Mouse (Mus musculus) ovary, postnatal 10 days (tissue): ENCODE data around the gene Tgif2.
"Not testable (repeated sequence)": the region's sequence is repeated elsewhere in the genome, so short reads cannot be mapped to it uniquely, and the experiment has no call there.

Source experiments
- DNase-seq: peaks from one replicate; pipeline ENCODE4 v3.0.0; 2022; ENCODE audit warnings: low spot score

Gene Tgif2

DNA sequence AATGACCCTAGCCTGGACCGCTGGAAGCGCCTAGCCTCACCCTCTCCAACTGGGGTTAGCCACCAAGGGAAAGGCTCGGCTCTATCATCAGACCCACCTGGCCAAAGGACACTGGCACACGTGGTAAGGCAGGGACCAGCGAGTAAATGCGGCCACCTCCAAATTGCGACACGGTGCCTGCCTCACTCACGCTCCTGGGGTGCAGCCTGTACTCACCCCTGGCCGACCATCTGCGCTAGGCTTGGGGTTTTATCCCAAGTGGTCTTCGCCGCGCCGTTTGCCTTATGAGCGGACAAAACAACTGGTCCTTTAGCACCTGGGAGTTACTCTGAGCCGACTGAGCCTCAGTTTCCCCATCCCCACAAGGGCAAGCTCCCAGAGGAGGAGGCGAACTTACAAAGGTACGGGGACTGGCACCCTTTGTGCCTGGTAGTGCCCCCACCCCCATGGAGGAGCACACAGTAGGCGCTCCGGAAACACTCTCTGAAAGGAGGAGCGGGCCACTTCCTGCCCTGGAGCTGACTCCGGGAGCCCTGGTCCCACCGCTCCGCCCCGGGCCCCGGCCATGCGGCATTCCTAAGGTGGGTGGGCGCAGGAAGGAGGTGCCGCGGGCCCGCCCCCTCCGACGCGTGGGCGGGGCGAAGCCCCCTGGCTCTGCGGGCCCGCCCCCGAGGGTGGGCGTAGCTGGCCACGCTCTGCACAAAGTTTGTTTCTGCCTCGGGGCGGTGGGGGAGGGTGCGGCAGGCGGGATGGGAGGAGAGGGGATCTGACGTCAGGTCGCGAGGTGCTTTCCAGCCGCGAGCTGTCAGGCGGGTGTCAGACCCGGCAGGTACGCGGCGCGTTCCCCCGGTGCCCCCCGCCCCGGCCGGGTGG lies at the start of gene Tgif2:
Gene Tgif2, plus strand, starts transcription at position 689 of the 873 bp plus-strand sequence.
- DNase-seq: peak; percentile 62

DNA sequence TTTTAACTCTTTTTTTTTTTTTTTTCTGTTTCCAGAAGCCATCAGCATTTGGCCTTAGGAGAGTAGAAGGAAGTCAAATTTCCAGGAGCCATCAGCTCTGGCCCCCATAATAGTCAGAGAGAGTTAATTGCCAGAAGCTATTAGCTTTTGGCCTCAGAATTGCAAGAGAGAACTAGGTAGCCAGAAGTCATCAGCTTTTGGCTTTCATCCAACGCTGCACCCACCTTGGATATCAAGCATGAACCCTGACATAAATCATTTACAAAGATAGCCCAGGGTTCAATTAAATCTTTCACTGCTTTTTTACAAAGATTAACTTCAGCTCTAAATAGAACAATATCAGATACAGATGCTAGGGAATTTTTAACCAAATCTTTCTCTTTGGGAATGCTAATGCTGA lies 41.3 kb upstream of the Tgif2 start:
- no peak for DNase-seq

DNA sequence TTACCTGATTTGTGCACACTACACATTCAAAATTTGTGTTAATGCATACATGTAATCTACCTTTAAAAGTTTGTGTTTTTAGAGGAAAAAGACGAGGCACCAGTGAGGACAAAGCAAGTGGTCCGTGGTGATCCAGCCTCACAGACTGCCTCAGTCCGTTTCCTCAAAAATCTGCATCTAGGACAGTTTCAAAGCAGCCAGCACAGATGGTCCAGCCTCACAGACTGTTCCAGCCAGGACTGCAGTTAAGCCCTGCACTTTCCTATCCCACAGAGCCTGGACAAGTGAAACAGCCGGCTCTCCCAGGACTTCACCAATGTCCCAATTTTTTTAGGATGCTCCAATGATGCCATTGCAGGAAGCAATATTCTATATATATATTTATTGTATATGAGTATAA lies 38.8 kb upstream of the Tgif2 start:
- DNase-seq: no peak

DNA sequence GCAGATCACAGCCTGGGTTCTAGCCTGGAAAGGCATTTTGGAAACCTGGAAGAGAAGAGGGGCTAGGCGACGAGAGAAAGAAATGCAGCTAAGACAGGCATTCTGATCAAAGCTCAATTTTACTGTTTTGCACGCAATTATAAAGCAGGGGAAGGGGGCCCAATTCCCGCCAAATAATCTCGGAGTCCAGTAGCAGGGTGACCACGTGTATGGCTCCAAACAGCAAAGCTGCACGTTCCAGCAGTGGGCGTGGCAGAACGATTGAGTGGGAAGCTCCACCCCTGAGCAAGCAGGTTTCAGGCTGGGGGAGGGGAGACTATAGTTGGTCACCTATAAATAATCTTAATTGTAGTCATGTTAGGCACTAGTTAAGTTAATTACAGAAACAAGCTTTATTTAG lies 37.7 kb upstream of the Tgif2 start:
- DNase-seq: not testable (repeated sequence)

DNA sequence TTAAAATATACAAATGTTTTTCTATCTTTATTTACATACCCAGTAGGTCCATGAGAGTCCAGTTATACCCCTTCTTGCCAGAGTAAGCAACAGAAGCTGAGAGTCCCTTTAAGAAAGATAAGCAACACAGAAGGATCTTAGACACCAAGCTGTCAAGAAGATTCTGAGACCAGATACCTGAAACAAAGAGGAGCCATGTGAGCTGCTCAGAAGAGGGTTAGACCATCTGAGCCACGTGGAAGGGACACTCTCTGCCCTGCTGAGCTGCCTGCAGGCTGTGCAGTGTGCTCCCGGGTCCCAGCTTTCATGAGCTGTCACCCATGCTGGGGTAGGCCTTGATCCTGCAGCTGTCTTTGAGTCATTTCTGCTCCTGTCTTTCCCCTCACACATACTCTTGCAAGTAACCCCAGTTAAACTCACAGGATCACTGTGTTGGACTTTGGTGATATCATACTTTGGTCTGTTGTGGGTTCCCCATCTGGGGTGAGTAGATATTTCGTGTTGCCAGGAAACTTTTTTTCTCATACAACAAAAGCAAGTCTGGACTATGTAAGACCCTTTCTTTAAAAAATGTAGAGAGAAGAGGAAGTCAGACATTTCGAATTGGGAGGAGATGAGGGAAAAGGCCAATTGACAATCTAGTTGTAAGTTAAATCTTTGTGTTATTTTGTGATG lies 36.0 kb upstream of the Tgif2 start:
- DNase-seq: no peak

DNA sequence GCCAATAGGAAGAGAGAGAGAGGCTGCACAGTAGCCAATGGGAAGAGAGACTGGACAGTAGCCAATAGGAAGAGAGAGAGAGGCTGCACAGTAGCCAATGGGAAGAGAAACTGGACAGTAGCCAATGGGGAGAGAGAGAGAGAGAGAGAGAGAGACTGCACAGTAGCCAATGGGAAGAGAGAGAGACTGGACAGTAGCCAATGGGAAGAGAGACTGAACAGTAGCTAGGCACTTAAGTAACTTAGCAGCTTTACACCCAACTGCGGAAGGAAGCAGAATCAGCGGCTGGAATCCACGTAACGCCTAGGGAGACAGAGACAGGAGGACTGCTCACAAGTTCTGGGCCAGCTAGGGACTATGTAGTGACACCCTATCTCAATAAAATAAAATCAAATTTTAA lies 35.2 kb upstream of the Tgif2 start:
- DNase-seq: no peak

DNA sequence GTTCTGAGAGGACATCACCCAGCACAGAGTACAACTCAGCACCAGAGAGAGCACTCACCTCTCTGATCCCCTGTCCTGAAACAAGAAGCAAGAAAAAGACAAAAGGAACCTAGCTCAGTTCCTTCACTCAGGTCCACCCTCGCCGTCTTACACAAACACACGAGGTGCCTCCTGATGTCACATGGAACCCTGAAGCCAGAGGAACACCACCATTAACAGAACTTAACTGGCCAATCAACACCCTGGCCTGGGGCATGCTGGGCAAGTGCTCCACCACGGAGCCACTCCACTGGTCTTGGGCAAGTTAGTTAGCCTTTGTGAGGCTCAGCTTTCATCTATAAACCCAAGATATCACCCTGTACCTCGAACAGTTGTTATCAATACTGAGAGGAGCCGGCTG lies 32.9 kb upstream of the Tgif2 start:
- DNase-seq: no peak

DNA sequence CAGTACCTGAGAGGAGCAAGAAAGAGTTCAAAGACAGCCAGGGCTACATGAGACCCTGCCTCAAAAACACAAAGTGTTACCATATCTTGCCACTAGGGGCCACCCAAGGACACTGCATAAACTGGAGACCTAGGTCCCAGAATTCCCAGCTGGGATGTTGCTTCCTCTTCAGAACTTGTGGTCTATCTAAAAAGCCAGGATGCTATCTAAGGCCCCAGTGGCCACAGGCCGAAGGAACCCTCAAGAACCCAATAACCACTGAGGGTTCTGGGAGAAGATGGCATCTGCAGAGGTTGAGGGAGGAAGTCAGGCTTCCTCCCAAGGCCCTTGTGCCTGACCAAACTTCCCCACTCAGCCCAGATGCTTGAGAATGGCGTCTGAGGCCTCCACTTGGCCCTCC lies 30.2 kb upstream of the Tgif2 start:
- DNase-seq: peak; percentile 55

DNA sequence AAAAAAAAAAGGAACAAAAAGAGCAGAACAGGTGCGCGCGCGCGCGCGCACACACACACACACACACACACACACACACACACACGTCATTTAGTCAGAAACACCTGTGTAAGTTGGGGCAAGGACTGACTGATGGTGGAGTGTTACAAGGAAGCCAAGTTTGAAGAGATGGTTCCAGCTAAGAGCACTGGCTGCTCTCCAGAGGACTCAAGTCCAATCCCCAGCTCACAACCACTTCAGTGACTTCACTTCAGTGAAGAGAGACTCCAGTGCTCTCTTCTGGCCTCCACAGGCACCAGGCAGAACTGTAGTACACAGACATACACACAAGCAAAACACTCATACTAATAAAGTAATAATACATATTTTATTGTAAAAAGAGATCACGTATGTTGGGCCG lies 29.1 kb upstream of the Tgif2 start:
- no peak for DNase-seq

DNA sequence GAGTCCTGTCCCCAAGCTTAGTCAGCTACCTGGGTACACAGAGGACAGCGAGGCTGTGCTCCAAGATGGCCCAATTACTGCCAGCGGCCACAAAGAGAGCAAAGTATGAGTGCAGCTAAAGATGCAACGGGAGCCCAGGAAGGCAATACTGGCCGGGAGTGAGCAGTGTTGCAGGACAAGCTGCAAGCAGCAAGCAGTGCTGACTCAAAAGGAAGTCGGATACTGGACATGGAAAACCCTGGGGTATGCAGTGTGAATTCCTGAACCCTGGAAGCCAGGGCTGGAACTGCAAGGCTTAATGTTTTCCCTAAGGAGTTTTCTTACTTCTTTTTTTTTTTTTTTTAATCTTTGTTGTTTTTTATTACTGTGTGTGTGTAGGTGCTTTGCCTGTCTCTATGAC lies 28.3 kb upstream of the Tgif2 start:
- no peak for DNase-seq

DNA sequence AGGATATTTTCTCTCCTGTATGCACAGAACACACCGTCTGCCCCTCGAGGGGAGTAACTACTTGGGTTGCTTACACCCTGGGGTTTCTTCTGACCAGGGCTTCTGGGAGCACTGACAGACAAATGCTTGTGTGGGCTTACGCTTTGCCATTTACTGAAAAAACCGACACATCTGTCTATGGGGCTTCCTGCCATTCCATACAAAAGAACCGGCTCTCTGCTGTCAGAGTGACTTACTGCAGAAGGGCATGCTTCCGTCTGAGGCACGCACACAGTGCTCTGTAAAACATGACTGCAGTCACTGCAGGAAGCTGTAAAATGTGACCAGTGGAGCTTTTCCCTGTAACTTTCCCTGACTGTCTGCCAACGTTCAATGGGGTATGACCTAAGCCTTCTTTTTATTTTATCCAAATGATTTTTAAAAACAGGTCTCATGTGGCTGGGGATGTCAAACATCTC lies 25.4 kb upstream of the Tgif2 start:
- no peak for DNase-seq

DNA sequence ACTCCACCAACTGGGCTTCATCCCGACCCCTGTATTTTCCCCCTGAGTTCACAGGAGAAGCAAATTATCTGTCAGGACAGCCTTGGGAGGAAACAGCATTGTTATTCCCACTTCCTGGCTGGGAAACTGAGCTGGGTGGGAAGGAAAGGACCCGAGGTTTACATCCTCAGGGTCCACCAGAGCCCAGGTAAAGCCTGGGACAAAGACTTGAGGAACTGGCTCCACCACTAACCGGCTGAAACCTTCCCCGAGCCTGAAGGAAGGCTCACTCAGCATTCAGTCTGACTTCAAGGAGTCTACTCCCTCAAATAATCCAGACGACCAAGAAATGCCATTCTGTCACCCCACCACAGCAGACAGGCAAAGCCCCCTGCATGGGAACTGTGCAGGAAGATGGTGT lies 24.9 kb upstream of the Tgif2 start:
- DNase-seq: no peak

DNA sequence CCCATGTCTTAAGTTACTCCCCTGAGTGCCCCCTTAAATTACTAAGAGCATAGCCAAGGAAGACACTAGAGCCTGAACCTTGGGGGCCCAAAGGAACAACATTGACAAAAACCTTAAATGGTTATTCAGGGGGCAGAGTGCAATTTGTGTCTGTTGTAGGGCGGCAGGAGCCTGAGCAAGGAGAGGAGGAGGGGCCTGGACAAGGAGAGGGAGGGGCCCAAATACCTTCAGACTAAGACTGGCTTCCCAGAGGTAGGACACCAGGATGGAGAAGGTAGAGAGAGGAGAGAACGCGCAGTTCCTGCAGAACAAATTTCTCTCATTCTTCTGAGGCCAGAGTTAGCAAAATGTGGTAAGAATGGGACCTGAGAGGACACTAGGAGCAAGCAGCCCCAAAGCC lies 24.4 kb upstream of the Tgif2 start:
- DNase-seq: no peak

DNA sequence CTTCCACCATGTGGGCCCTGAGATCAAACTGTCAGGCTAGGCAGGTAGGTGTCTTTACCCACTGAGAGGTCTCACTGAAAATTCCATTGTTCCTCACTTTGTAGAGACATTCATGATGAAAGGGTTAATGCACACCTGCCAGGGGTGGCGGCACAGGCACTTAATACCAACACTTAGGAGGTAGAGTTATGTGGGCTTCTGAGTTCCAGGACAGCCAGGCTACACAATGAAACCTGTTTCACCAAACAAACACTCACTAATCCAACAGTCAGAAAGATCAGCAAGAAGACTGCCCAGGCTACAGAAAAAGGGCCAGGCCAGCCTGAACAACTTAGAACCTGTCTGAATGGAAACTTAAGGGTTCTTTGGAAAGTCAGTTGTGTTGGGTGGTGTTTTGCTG lies 23.7 kb upstream of the Tgif2 start:
- no peak for DNase-seq

DNA sequence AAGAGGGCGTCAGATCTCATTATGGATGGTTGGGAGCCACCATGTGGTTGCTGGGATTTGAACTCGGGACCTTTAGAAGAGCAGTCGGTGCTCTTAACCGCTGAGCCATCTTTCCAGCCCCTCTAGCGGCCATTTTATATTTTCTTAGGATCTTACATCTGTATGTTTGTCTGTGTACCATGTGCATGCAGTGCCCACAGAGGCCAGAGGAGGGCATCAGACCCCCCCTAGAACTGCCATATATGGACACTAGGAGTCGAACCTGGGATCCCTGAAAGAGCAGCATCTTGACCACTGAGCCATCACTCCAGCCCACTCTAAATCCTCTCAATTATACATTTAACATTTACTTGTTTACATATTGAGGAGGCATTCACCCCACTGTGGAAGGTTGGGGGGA lies 14.7 kb upstream of the Tgif2 start:
- not testable (repeated sequence) for DNase-seq

DNA sequence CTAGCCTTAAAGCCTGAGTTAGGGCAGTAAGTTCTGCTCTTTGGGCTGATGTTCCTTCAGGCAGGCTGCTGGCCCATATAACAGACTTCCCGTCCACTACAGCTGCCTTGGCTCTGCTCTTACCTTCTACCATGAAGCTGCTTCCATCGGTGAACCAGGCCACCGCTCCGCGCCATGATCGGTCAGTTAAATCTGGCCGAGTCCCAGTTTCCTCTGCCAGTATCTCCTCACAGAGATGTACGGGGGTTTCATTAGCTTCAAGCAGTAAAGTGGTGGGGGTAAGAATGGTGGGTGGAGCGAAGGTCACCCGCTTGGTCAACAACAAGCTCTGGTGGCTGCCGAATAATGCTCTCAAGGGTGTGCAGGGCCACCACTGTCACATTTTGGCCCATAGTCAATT lies 5.5 kb upstream of the Tgif2 start:
- no peak for DNase-seq

DNA sequence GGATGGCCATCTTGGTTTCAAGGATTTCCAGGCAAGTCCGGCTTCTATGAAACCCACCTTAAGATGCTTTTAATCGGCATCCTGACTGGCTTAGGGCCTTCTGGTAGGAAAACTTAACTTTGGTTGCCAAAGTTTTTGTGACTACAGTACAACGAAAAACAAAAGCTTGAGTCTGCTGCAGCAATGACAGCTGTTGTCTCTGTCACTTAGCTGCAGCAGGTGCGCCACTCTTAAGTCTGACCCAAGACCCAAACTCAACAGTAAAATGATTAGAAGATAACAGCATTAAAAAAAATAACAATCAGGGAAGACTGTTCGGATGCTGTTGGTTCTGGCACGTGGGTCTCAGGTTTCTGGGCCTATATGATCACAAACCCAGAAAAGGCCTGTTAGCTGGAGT lies 968 bp upstream of the Tgif2 start:
- no peak for DNase-seq

DNA sequence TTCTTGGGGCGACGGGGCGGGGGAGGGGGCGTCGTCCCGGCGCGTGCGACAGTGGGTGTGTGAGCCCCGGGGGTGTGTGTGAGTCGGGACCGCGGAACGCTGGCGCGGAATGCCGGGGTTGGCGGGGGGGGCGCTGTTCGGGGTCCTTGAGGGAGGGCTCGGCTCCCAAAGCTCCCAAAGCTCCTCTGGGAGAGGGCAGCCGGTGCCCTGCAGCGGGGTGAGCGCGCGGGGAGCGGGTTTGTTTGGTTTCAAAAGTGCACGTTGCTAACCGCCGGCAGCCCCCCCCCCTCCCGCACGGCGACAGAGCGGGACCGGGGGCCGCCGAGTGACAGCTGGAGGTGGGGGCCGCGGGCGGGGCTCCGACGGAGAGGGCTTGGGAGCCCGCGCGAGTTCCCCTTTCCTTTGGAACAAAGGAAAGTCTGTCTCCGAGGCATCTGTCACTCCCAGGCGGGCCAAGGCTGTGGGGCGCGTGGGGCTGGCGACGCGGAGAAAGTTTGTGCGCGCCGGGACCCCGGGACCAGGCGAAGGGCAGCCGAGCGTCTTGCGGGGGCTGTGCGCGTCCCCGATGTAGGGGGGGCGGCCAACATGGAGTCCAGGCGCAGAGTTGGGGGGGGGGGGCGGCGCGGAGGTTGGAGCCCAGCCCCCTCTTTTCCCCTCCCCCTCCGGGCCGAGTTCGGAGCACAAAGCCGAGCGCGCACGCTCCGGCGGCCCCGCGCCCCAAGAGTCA lies 657 bp downstream of the Tgif2 start:
- DNase-seq: peak; percentile 29

DNA sequence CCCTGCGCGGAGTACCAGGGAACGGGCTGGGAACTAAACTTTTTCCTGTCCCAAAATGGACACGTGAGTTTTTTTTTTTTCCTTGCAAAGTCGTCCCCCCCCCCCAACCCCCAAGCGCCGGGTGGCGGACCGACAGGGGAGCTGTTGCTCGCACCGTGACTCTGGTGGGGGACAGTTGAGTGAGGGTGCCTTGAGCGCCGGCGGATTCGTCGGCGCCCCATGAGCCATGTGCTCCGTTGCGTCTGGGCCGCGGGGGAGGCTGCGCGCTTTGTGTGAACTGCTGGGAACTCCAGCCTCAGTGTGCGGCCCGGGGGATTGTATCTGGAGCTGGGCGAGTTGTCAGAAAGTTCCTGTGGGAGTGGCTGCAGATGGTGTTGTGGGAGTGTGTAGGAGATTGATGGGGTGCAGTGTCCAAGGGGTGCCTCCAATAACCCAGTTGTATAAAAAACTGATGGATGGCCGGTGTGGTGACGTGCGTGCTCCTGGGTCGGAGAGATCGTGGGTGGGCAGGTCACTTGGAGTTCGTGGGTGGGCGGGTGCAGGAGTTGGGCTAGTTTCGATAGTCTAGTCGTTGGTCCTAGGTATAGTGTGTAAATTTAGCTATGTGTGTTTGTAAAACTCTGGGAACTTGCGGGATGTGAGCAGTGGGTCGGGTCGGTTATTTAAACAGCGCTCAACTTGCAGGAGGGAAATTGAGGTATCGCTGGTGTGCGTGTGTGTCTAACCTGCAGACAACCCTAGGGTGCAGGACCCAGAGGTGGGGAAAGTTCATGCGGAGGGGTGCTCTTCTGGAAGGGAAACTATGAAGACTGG lies 1.4 kb downstream of the Tgif2 start:
- DNase-seq: peak; percentile 60

DNA sequence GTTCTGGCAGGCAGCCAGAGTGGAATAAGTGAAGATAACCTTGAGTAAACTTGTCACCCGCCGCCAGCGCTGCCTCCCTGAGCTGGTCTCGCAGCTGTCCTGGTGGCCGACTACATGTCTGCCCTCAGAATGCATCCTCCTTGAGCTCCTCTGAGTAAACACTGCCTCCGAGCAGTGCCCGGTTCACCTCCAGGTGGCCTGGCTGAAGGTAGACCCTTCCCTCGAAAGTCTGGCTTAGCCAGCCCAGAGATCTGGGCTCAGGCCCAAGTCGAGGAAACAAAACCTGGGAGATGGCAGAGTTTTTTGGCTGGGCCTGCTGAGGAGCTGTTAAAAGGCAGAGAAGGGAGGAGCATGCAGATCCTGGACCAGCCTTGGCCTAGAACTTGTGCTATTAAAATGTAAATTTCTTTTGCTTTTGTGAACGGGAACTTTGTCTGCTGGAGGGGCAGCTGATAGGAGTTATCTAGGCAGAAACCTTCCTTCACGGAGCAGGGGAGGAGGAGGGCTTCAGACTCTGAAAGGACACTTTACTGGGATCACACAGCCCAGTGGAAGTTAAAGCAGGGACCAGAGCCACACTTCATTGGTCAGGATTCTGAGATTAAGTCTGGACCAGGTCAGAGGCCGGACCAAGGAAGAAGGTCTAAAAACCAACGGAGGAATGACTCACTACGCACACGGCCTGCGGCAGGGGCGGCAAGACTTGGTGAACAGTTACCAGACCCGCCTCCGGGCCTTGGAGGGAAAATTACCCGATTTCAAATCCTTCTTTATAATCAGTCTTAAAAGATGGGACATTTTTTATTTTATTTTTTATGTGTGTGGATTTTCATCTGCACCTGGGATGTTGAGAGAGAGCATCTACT lies 2.3 kb downstream of the Tgif2 start:
- peak; percentile 21 for DNase-seq

DNA sequence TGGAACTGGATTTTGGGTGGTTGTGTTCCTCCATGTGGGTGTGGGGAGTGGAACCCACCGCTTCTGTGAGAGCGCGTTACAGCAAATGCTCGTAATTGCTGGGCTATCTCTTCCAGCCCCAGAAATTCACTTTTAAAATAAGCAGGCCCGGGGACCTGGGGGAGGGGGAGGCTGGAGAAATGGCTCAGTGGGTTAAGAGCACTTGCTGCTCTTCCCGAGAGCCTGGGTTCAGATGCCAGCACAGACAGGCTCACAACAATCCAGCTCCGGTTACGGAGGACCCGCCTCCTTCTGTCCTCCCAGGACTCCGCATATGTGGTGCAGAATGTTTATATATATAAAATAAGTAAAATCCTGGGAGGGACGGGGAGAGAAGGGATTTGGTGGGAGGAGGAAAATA lies 2.9 kb downstream of the Tgif2 start:
- DNase-seq: no peak
